Mouse (Mus musculus): ENCODE measurements around the gene Usp47. TPM values are rescaled to one million over a fixed set of nuclear protein-coding genes. Genes with fewer than 3 reads are reported as not detected.

Usp47 gene
- total and polyA plus RNA-seq, 3 experiments = 15.7 to 90.2 (median 78.0) TPM

DNA sequence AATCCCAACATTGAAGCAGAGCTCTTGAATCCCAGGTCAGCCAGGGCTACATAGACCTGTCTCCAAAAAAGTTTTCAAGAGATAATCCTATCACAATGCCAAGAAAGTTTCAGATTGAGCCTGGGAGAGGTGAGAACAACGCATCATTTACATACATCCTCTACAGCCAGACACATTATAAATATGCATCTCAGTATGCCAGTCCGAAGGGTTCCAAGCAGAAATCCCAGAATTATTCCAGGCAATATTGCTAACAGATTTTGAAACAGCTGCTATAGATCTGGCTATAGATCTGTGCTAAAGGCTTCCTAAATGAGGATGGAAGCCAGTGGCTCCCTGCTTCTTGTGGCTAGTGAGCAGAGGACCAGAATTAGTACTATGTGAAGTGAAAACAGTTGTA, 77.6 kb downstream of the Usp47 start:
- Histone ChIP-seq H3K79me2 (replicated peaks; ENCODE audit: control insufficient read depth, insufficient read depth, low read length) (no peaks in the 10 kb centered on the region), H3K4me1 (ENCODE audit: control insufficient read depth, insufficient read depth, low read length) (no peaks in the 10 kb centered on the region), H3K27ac (no peak overlapping the region), H3K4me3 (no peak overlapping the region), H3K27me3 (ENCODE audit: control insufficient read depth, insufficient read depth, low read length) (no peaks in the 10 kb centered on the region), H3K36me3 (ENCODE audit: control insufficient read depth, insufficient read depth, low read length) (no peaks in the 10 kb centered on the region), H3K9ac (ENCODE audit: low read depth, low read length) (no peak overlapping the region)
- 96% methylated on average over 2 of the region's 2 CpGs for WGBS
- no peak for DNase-seq
- intact Hi-C loops (cut with DNase I) = no loop called here
- TF ChIP-seq POLR2A (IDR thresholded peaks at IDR 0.05; ENCODE audit: insufficient read depth, low read depth, low read length) (no peak), EP300 (IDR thresholded peaks at IDR 0.05; ENCODE audit: insufficient read depth, low read depth, low read length) (no peak), CTCF (IDR thresholded peaks at IDR 0.05) (no peak)

DNA sequence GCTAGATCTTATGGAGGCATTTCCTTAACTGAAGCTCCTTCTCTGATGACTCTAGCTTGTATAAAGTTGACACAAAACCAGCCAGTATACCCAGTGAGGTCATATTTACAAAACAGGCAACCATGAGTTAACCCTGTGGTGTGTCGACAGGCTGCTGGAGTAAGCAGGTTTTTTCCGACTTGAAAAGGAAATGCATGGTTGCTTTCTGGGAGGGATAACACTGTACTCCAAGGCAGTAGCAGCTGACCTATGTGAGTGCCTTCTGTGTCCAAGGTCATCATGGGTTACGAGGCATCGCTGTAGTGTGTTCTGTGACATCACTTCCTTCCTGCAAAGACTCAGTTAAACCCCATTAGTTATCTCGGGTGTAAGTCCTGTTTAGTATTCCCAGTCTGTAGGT, 79.6 kb downstream of the Usp47 start:
- no peak overlapping the region for H3K27ac ChIP-seq
- WGBS = 37% methylated on average over 5 of the region's 5 CpGs
- intact Hi-C loops (cut with DNase I) = no loop called here
- no peak overlapping the region for H3K9ac ChIP-seq (ENCODE audit: low read depth, low read length)
- TF ChIP-seq POLR2A (IDR thresholded peaks at IDR 0.05; ENCODE audit: insufficient read depth, low read depth, low read length) (no peak), EP300 (IDR thresholded peaks at IDR 0.05; ENCODE audit: insufficient read depth, low read depth, low read length) (no peak), CTCF (IDR thresholded peaks at IDR 0.05) (no peak)
- H3K79me2 ChIP-seq (replicated peaks; ENCODE audit: control insufficient read depth, insufficient read depth, low read length) = no peaks in the 10 kb centered on the region
- H3K4me3 ChIP-seq = no peak overlapping the region
- H3K36me3 ChIP-seq (ENCODE audit: control insufficient read depth, insufficient read depth, low read length) = no peaks in the 10 kb centered on the region
- DNase-seq = no peak
- no peaks in the 10 kb centered on the region for H3K27me3 ChIP-seq (ENCODE audit: control insufficient read depth, insufficient read depth, low read length)
- no peaks in the 10 kb centered on the region for H3K4me1 ChIP-seq (ENCODE audit: control insufficient read depth, insufficient read depth, low read length)

- H3K9ac ChIP-seq (ENCODE audit: low read depth, low read length) = no peak overlapping the region
- intact Hi-C loops (cut with DNase I) = no loop called here
- WGBS = 86% methylated on average over 5 of the region's 5 CpGs
- DNase-seq = no peak
- H3K4me1 ChIP-seq (ENCODE audit: control insufficient read depth, insufficient read depth, low read length) = no peaks in the 10 kb centered on the region
- H3K4me3 ChIP-seq = no peak overlapping the region
- H3K27ac ChIP-seq = no peak overlapping the region
- no peaks in the 10 kb centered on the region for H3K36me3 ChIP-seq (ENCODE audit: control insufficient read depth, insufficient read depth, low read length)
- TF ChIP-seq CTCF (IDR thresholded peaks at IDR 0.05) (no peak), POLR2A (IDR thresholded peaks at IDR 0.05; ENCODE audit: insufficient read depth, low read depth, low read length) (no peak), EP300 (IDR thresholded peaks at IDR 0.05; ENCODE audit: insufficient read depth, low read depth, low read length) (no peak)
- no peaks in the 10 kb centered on the region for H3K79me2 ChIP-seq (replicated peaks; ENCODE audit: control insufficient read depth, insufficient read depth, low read length)
- no peaks in the 10 kb centered on the region for H3K27me3 ChIP-seq (ENCODE audit: control insufficient read depth, insufficient read depth, low read length)
Observed at GRCm38 (mm10) chr7:112103816-112104215, 80.5 kb downstream of the Usp47 start.

DNA sequence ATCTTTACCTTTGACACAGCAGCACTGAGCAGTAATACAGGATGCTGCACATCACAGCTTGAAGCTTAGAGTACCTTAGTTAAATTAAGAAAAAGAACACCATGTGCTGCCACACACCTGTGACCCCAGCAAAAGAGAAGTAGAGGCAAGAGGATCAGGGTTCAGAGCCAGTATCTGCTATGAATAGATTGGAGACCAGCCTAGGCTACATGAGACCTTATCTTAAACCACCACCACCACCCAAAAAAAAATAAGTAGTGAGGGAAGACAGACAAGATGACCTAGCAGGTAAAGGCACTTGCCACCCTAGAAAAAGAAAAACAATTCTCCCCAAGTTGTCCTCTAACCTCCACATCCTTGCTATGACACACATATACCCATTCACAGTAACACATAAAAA, 85.5 kb downstream of the Usp47 start:
- intact Hi-C loops (cut with DNase I) = no loop called here
- Histone ChIP-seq H3K4me3 (no peak overlapping the region), H3K9ac (ENCODE audit: low read depth, low read length) (no peak overlapping the region), H3K36me3 (ENCODE audit: control insufficient read depth, insufficient read depth, low read length) (peaks cover 2% of the 10 kb centered on the region; the same call in 1 of the 2 replicates), H3K27me3 (ENCODE audit: control insufficient read depth, insufficient read depth, low read length) (no peaks in the 10 kb centered on the region), H3K4me1 (ENCODE audit: control insufficient read depth, insufficient read depth, low read length) (no peaks in the 10 kb centered on the region), H3K79me2 (replicated peaks; ENCODE audit: control insufficient read depth, insufficient read depth, low read length) (no peaks in the 10 kb centered on the region), H3K27ac (no peak overlapping the region)
- TF ChIP-seq EP300 (IDR thresholded peaks at IDR 0.05; ENCODE audit: insufficient read depth, low read depth, low read length) = no peak
- no peak for TF ChIP-seq POLR2A (IDR thresholded peaks at IDR 0.05; ENCODE audit: insufficient read depth, low read depth, low read length)
- no peak for DNase-seq

DNA sequence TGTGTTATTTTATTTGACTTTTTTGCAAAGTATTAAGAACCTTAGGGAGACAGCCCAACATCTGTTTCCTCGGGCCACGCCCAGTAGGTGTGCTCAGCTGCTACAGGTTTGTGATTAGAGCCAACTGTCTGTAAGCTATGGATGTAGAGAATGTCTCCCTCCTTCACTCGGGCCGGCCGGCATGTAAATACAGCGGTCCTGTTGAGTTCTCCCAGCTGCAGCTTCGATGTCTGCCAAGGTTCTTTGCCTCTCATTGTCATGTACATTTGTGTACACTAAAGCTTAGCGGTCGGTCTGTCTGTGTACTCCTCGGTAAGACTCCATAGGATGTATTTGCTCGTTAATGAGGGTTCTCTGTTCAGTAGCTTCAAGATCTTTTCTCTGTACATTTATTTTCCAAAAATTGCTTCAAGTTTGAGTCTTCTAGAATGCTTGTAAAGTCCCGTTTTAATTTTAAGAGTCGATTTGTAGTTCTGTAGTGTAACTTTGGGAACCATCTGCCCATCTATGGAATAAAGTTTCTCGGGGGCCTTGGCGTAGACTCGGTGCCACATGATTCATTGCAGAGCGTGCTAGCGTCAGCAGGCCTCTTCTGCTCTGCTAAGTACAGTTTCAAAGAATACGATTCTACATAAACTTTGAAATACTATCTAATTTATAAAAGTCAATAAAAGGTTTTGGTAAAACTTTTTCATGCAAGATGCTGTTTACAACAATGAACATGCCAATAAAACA, 87.5 kb downstream of the Usp47 start:
- intact Hi-C loops (cut with DNase I) = no loop called here
- TF ChIP-seq POLR2A (IDR thresholded peaks at IDR 0.05; ENCODE audit: insufficient read depth, low read depth, low read length) (no peak), CTCF (IDR thresholded peaks at IDR 0.05) (no peak), EP300 (IDR thresholded peaks at IDR 0.05; ENCODE audit: insufficient read depth, low read depth, low read length) (no peak)
- Histone ChIP-seq H3K27me3 (ENCODE audit: control insufficient read depth, insufficient read depth, low read length) (no peaks in the 10 kb centered on the region), H3K9ac (ENCODE audit: low read depth, low read length) (no peak overlapping the region), H3K27ac (no peak overlapping the region), H3K36me3 (ENCODE audit: control insufficient read depth, insufficient read depth, low read length) (peaks cover 2% of the 10 kb centered on the region; the same call in 1 of the 2 replicates), H3K4me3 (no peak overlapping the region), H3K4me1 (ENCODE audit: control insufficient read depth, insufficient read depth, low read length) (no peaks in the 10 kb centered on the region), H3K79me2 (replicated peaks; ENCODE audit: control insufficient read depth, insufficient read depth, low read length) (no peaks in the 10 kb centered on the region)
- 93% methylated on average over 19 of the region's 19 CpGs for WGBS
- no peak for DNase-seq

- TF ChIP-seq POLR2A (IDR thresholded peaks at IDR 0.05; ENCODE audit: insufficient read depth, low read depth, low read length) (no peak), EP300 (IDR thresholded peaks at IDR 0.05; ENCODE audit: insufficient read depth, low read depth, low read length) (no peak), CTCF (IDR thresholded peaks at IDR 0.05) (no peak)
- Histone ChIP-seq H3K9ac (ENCODE audit: low read depth, low read length) (no peak overlapping the region), H3K36me3 (ENCODE audit: control insufficient read depth, insufficient read depth, low read length) (no peaks in the 10 kb centered on the region), H3K4me1 (ENCODE audit: control insufficient read depth, insufficient read depth, low read length) (no peaks in the 10 kb centered on the region), H3K4me3 (no peak overlapping the region), H3K27ac (no peak overlapping the region), H3K27me3 (ENCODE audit: control insufficient read depth, insufficient read depth, low read length) (no peaks in the 10 kb centered on the region), H3K79me2 (replicated peaks; ENCODE audit: control insufficient read depth, insufficient read depth, low read length) (no peaks in the 10 kb centered on the region)
- no peak for DNase-seq
- 88% methylated on average over 7 of the region's 7 CpGs for WGBS
- intact Hi-C loops (cut with DNase I) = no loop called here
Observed at GRCm38 (mm10) chr7:112117501-112117900, 94.2 kb downstream of the Usp47 start.
